Mouse (Mus musculus): Measurements from ENCODE around the gene Mrpl12.

- TF ChIP-seq MXI1 (IDR thresholded peaks at IDR 0.05; ENCODE audit: low read depth, low read length) = no peak
- no peak for TF ChIP-seq CHD2 (IDR thresholded peaks at IDR 0.05; ENCODE audit: low read length)
- TF ChIP-seq GABPA (IDR thresholded peaks at IDR 0.05; ENCODE audit: insufficient replicate concordance, low read depth, low read length) = no peak
- TF ChIP-seq CTCF (conservative IDR thresholded peaks at IDR 0.05 in 1 of 2, IDR thresholded peaks at IDR 0.05 in 1 of 2; ENCODE audit: low read depth in 2 of 2, low read length in 2 of 2) = no peak
- no peak for TF ChIP-seq POLR2A (IDR thresholded peaks at IDR 0.05; ENCODE audit: low read depth, low read length)
- TF ChIP-seq ZKSCAN1 (IDR thresholded peaks at IDR 0.05; ENCODE audit: borderline replicate concordance, low read depth, low read length) = no peak
- TF ChIP-seq TCF12 (IDR thresholded peaks at IDR 0.05; ENCODE audit: low read depth, low read length) = no peak
- TF ChIP-seq KAT2A (IDR thresholded peaks at IDR 0.05; ENCODE audit: insufficient replicate concordance, low read length) = no peak
- TF ChIP-seq ZNF384 (IDR thresholded peaks at IDR 0.05; ENCODE audit: low read depth, low read length) = no peak
- no peak for TF ChIP-seq MYC (IDR thresholded peaks at IDR 0.05; ENCODE audit: low read depth, low read length)
Measured at GRCm38 (mm10) chr11:120485251-120485650, 838 bp downstream of the Mrpl12 start.
